In the genomic region with DNA sequence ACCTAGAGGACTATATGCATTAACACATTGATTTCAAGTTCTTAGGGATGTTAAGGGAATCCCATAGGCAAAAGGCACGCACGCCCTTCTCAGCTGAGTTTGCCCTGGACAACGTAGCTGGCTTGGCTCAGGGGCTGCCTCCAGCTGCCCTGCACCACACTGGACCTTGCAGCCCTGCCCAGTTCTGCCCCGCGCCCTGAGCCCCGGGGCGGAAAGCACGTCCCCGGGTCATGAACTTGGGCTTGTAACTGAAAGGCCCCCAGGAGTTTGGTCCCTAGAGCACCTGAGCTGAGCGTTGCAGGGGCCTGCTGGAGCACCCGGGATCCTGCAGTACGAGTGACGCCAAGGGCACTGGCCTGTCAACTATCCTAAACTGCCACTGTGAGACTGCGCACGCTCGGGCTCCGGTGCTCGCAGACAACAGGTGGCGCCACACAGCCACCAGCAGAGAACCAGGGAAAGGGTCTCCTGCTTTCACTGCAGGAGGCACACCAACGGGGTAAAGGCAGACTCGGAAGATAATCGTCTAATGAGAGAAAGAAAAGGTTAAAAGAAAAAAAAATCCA, we compare ENCODE assay signal across 8 mouse cellular contexts. TPM values are rescaled to one million over a fixed set of nuclear protein-coding genes. Genes with fewer than 3 reads are reported as not detected.
DNase-seq lines count a peak whose midpoint lies in the region; ATAC-seq lines count a peak whose summit lies in the region.

No protein-coding gene starts in this region.

- peak; percentile 29 to 51 for DNase-seq in layer of hippocampus, postnatal 10 days (ENCODE audit: low spot score in 2 of 2)
- no peak for DNase-seq in layer of hippocampus, postnatal 36 days
- DNase-seq in embryo, embryonic 10 days (ENCODE audit: low spot score) = peak; percentile 80
- DNase-seq in heart, postnatal 14 days = peak; percentile 40 to 42
- DNase-seq in limb, embryonic 11.5 days (ENCODE audit: low spot score) = peak; percentile 71
- DNase-seq in left cerebral cortex, postnatal 25 days (ENCODE audit: low spot score in 2 of 2) = no peak
- DNase-seq in layer of hippocampus, adult 8-10 months (ENCODE audit: low spot score in 2 of 2) = no peak

- H3K36me3 ChIP-seq in limb, embryonic 11.5 days (ENCODE audit: control insufficient read depth, insufficient read depth, low read length) = no peaks in the 10 kb centered on the region
- H3K36me3 ChIP-seq in midbrain, embryonic 15.5 days (replicated peaks) = no peaks in the 10 kb centered on the region

- H3K9ac ChIP-seq in limb, embryonic 11.5 days (ENCODE audit: low read length) = no peak overlapping the region
- no peak overlapping the region for H3K9ac ChIP-seq in midbrain, embryonic 15.5 days

- H3K9me3 ChIP-seq in limb, embryonic 11.5 days (ENCODE audit: control insufficient read depth, low read length) = no peaks in the 10 kb centered on the region
- 0 out of 2 replicates have a peak, but pooled peaks cover 2% of the 10 kb centered on the region for H3K9me3 ChIP-seq in midbrain, embryonic 15.5 days

- WGBS in limb, embryonic 11.5 days = 11% methylated on average over 22 of the region's 22 CpGs
- WGBS in midbrain, embryonic 15.5 days = 9% methylated on average over 22 of the region's 22 CpGs

- intact Hi-C loops in heart, postnatal 14 days (cut with DNase I) = no loop called here
- intact Hi-C loops in left cerebral cortex, postnatal 25 days (cut with DNase I) = loop anchor here (5.0 kb wide), 1 partner anchor 122 kb away; the partner anchor contains the start of gene Atl2

- peak overlapping the region; percentile 40 for H3K4me2 ChIP-seq in limb, embryonic 11.5 days (ENCODE audit: low read depth, severe bottlenecking)
- H3K4me2 ChIP-seq in midbrain, embryonic 15.5 days = peak overlapping the region; percentile 37

- H3K4me3 ChIP-seq in limb, embryonic 11.5 days (ENCODE audit: low read depth, low read length) = no peak overlapping the region; the same call in 1 of the 2 replicates
- H3K4me3 ChIP-seq in midbrain, embryonic 15.5 days = no peak overlapping the region

- H3K27ac ChIP-seq in limb, embryonic 11.5 days (replicated peaks; ENCODE audit: low read depth, low read length) = no peak overlapping the region
- no peak overlapping the region for H3K27ac ChIP-seq in midbrain, embryonic 15.5 days

- no peaks in the 10 kb centered on the region for H3K27me3 ChIP-seq in limb, embryonic 11.5 days (ENCODE audit: control insufficient read depth, insufficient read depth, low read length)
- H3K27me3 ChIP-seq in midbrain, embryonic 15.5 days (replicated peaks) = no peaks in the 10 kb centered on the region

- H3K4me1 ChIP-seq in limb, embryonic 11.5 days (ENCODE audit: control insufficient read depth, insufficient read depth, low read length) = no peaks in the 10 kb centered on the region
- no peaks in the 10 kb centered on the region; the same call in 1 of the 2 replicates for H3K4me1 ChIP-seq in midbrain, embryonic 15.5 days

- 0 out of 2 replicates have a peak, but pooled peaks have one; percentile 37 for ATAC-seq in limb, embryonic 11.5 days (ENCODE audit: insufficient number of reproducible peaks, low FRiP score, low TSS enrichment, low read depth)
- ATAC-seq in midbrain, embryonic 15.5 days (replicated peaks) = peak; percentile 62

RNA-seq across cellular contexts. Expression of gene Hnrnpll, which starts 43.1 kb away (rescaled TPM):
- 10 to 100 TPM; 68.6 to 74.6 TPM for total RNA-seq in layer of hippocampus, postnatal 10 days (2021)
- total RNA-seq in layer of hippocampus, postnatal 36 days (2021) = 10 to 100 TPM; 62.3 to 66.0 TPM
- 10 to 100 TPM; 27.0 to 29.3 TPM for total RNA-seq in heart, postnatal 14 days (2021)
- 118 TPM in 2 replicates for polyA plus RNA-seq in limb, embryonic 11.5 days (2014; fragmentation: Nextera tagmentation; extraction: Ambion mirVana)
- polyA plus RNA-seq in midbrain, embryonic 15.5 days (2015; fragmentation: Nextera tagmentation; extraction: Ambion mirVana) = 63.7 and 65.5 TPM in 2 replicates
- 10 to 100 TPM; 55.4 to 63.6 TPM for total RNA-seq in left cerebral cortex, postnatal 25 days (2021)
- total RNA-seq in layer of hippocampus, adult 8-10 months (2022) = 10 to 100 TPM; 61.5 to 65.8 (median 63.6) TPM

Comparison
In these comparisons a context has a peak if more than half of its experiments do, and no peak if none do; other contexts are left out.
1. DNase-seq: peak in layer of hippocampus, postnatal 10 days (2 of 2), embryo, embryonic 10 days (single experiment), heart, postnatal 14 days (2 of 2) and limb, embryonic 11.5 days (single experiment); none in layer of hippocampus, postnatal 36 days (0 of 2), left cerebral cortex, postnatal 25 days (0 of 2) and layer of hippocampus, adult 8-10 months (0 of 2).